Mouse (Mus musculus) brown adipose tissue, adult 24 weeks (tissue): Measurements from ENCODE around the gene Gm44790. TPM values are rescaled to one million over a fixed set of nuclear protein-coding genes. Genes with fewer than 3 reads are reported as not detected.

ENCODE experiments used
- polyA plus RNA-seq: library from polyadenylated mRNA; stranded (reverse); fragments of >200 nt; gene quantifications from 2 replicates; pipeline ENCODE4 v1.2.4, GENCODE M21; 2012; ENCODE audit not compliant: missing spikeins, insufficient read depth, insufficient read length

Gm44790 gene
- polyA plus RNA-seq, 1 experiment, result not detected

Other genes starting within 250 kb of the Gm44790 start
- gene Tgfa, start 231.4 kb upstream of the Gm44790 start, polyA plus RNA-seq, result 0.25 and 0.44 TPM in 2 replicates
- gene Fam136a, start 61.0 kb upstream of the Gm44790 start, polyA plus RNA-seq, result 43.3 and 73.3 TPM in 2 replicates
- gene Snrpg, start 55.4 kb upstream of the Gm44790 start, polyA plus RNA-seq, result 88.2 and 89.2 TPM in 2 replicates
- 65.9 and 131 TPM in 2 replicates for gene Pcyox1, start 29.5 kb upstream of the Gm44790 start, polyA plus RNA-seq
- gene Tia1, start 22.4 kb upstream of the Gm44790 start, polyA plus RNA-seq, result 15.2 and 19.3 TPM in 2 replicates
- 10.4 and 13.6 TPM in 2 replicates for gene C87436, start 11.7 kb downstream of the Gm44790 start, polyA plus RNA-seq
- gene Pcbp1, start 99.7 kb downstream of the Gm44790 start, polyA plus RNA-seq, result 107 and 116 TPM in 2 replicates
- gene Asprv1, start 201.5 kb downstream of the Gm44790 start, polyA plus RNA-seq, result 0.67 and 0.96 TPM in 2 replicates
- gene Mxd1, start 242.5 kb downstream of the Gm44790 start, polyA plus RNA-seq, result 3.4 and 4.9 TPM in 2 replicates